Mouse (Mus musculus) stomach, embryonic 16.5 days (tissue): ENCODE measurements around the gene Arhgef3. TPM values are rescaled to one million over a fixed set of nuclear protein-coding genes. Genes with fewer than 3 reads are reported as not detected.

Source experiments
- ATAC-seq: fragments of 200-750 bp; cut with Nextera tagmentation; 2 replicates; pipeline ENCODE4 v1.8.0; 2017; ENCODE audit warnings: moderate number of reproducible peaks, moderate TSS enrichment; ENCODE audit not compliant: insufficient read depth, low FRiP score
- H3K27ac ChIP-seq: fragments of 300-500 bp; sonication (generic); 2 replicates; pipeline ENCODE4 v1.5.1; 2014; ENCODE audit warnings: low read length
- H3K27me3 ChIP-seq: fragments of 300-500 bp; sonication (generic); 2 replicates; pipeline ENCODE4 v1.6.1; 2014; ENCODE audit warnings: low read length, control low read depth, mixed read lengths; ENCODE audit not compliant: control insufficient read depth, insufficient read depth
- H3K36me3 ChIP-seq: fragments of 300-500 bp; sonication (generic); 2 replicates; pipeline ENCODE4 v1.6.1; 2014; ENCODE audit warnings: low read length; ENCODE audit not compliant: control insufficient read depth, insufficient read depth
- H3K4me1 ChIP-seq: fragments of 300-500 bp; sonication (generic); 2 replicates; pipeline ENCODE4 v1.6.1; 2014; ENCODE audit warnings: low read length, control low read depth, mixed read lengths; ENCODE audit not compliant: control insufficient read depth, insufficient read depth
- H3K4me2 ChIP-seq: fragments of 300-500 bp; sonication (generic); 2 replicates; pipeline ENCODE4 v1.6.1; 2014; ENCODE audit warnings: low read depth, low read length, mixed read lengths
- H3K4me3 ChIP-seq: fragments of 300-500 bp; sonication (generic); replicated peaks from 2 replicates; pipeline ENCODE4 v1.5.1; 2014; ENCODE audit warnings: mild to moderate bottlenecking, low read length
- H3K9ac ChIP-seq: fragments of 300-500 bp; sonication (generic); 2 replicates; pipeline ENCODE4 v1.6.1; 2014; ENCODE audit warnings: low read length
- H3K9me3 ChIP-seq: fragments of 300-500 bp; sonication (generic); replicated peaks from 2 replicates; pipeline ENCODE4 v1.6.1; 2016; ENCODE audit warnings: low read length, control low read depth; ENCODE audit not compliant: control insufficient read depth
- WGBS: fragments of 180-500 bp; shearing (Covaris S2); extraction: QIAGEN DNeasy Blood & Tissue Kit; methylation state at CpG from one replicate; pipeline ENCODE4 v1.1.7; 2014; 5-methylcytosine and 5-hydroxymethylcytosine counted together
- polyA plus RNA-seq: library from polyadenylated mRNA; unstranded; fragments of >200 nt; fragmentation: Nextera tagmentation; extraction: Ambion mirVana; gene quantifications from 2 replicates; pipeline ENCODE4 v1.2.1, GENCODE M21; 2015

Arhgef3 gene
- polyA plus RNA-seq, 1 experiment from 2014 or later: 20.9 TPM

- Histone ChIP-seq H3K9ac (no peak overlapping the region), H3K36me3 (no peaks in the 10 kb centered on the region), H3K4me2 (no peak overlapping the region), H3K9me3 (no peaks in the 10 kb centered on the region), H3K27ac (no peak overlapping the region), H3K27me3 (no peaks in the 10 kb centered on the region), H3K4me3 (no peak overlapping the region), H3K4me1 (no peaks in the 10 kb centered on the region)
- WGBS: 71% methylated on average over 1 of the region's 1 CpGs
- no peak for ATAC-seq
These were observed 151.9 kb downstream of the Arhgef3 start for GRCm38 (mm10) chr14:27266601-27267000.

- H3K4me3 ChIP-seq: no peak overlapping the region
These were observed 153.4 kb downstream of the Arhgef3 start for GRCm38 (mm10) chr14:27268137-27268536.

DNA sequence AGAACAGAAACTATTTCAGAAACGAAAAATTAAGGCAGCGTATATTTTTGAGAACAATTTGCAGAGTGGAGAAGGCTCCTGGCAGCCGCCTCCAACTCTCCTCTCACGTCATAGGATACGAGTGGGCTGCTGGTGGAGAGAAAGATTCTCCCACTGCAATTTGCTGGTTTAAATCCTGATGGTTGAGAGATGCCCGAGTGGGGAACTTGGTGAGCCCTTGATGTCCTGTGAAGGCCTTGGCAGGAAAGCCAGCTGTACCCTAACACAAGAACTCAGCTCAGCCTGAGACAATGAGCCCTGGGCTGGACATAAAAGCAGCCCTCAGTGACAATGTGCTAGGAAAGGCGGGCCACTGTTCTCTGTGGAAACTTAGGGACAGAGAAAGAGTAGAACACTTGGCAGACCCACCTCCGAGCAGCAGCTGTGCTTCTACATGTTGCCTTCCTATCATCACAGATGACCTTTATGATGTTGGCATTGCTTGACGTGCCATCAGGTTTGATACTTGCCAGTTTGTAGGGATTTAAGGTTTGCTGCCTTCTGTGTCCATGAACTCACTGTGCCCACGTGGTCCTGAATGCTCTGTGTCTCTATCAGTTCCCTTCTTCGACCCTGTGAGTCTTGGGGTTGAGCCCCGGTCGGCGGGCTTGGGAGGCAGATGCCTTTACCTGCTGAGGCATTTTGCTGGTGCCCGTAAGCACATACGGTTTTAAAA, 154.4 kb downstream of the Arhgef3 start:
- 84% methylated on average over 16 of the region's 16 CpGs for WGBS
- Histone ChIP-seq H3K36me3 (no peaks in the 10 kb centered on the region), H3K9me3 (no peaks in the 10 kb centered on the region), H3K4me2 (no peak overlapping the region), H3K4me1 (no peaks in the 10 kb centered on the region), H3K27ac (no peak overlapping the region), H3K9ac (no peak overlapping the region), H3K4me3 (no peak overlapping the region), H3K27me3 (no peaks in the 10 kb centered on the region)
- ATAC-seq: no peak

More at GRCm38 (mm10) chr14:27268137-27268536, 153.4 kb downstream of the Arhgef3 start:
- Histone ChIP-seq H3K9me3 (no peaks in the 10 kb centered on the region), H3K4me2 (no peak overlapping the region), H3K4me1 (no peaks in the 10 kb centered on the region), H3K36me3 (no peaks in the 10 kb centered on the region), H3K9ac (no peak overlapping the region), H3K27me3 (no peaks in the 10 kb centered on the region), H3K27ac (no peak overlapping the region)
- no peak for ATAC-seq
- WGBS: 72% methylated on average over 5 of the region's 5 CpGs

GRCm38 (mm10) chr14:27269836-27270235, 155.1 kb downstream of the Arhgef3 start:
- no peak overlapping the region for H3K9ac ChIP-seq
- H3K27me3 ChIP-seq: no peaks in the 10 kb centered on the region
- H3K4me3 ChIP-seq: no peak overlapping the region
- WGBS: 44% methylated on average over 4 of the region's 4 CpGs
- no peak overlapping the region for H3K27ac ChIP-seq
- H3K36me3 ChIP-seq: no peaks in the 10 kb centered on the region
- ATAC-seq: no peak
- no peak overlapping the region for H3K4me2 ChIP-seq
- no peaks in the 10 kb centered on the region for H3K4me1 ChIP-seq
- no peaks in the 10 kb centered on the region for H3K9me3 ChIP-seq

DNA sequence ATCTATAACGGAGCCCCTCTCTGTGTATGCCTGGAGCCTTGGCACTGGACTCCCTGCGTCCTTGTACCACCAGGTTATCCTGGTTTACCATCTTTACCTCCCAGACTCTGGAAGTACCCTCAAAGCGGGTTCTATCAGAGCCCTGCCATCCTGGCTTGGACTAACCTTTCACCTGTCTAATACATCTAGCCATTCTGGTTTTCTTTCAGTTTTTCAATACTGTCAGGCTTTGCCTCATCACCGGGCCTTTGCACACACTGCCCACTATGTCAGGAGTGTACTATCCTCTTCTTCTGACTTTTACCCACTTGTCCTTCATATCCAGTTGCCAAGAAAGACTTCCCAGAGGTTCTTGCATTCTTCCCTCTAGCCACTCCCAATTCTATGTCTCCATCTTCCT, 155.8 kb downstream of the Arhgef3 start:
- no peaks in the 10 kb centered on the region for H3K36me3 ChIP-seq
- H3K9me3 ChIP-seq: no peaks in the 10 kb centered on the region
- no peaks in the 10 kb centered on the region for H3K27me3 ChIP-seq
- no peak overlapping the region for H3K4me2 ChIP-seq
- no peak overlapping the region for H3K4me3 ChIP-seq
- ATAC-seq: no peak
- no peaks in the 10 kb centered on the region for H3K4me1 ChIP-seq
- H3K27ac ChIP-seq: no peak overlapping the region
- H3K9ac ChIP-seq: no peak overlapping the region
- 87% methylated on average over 4 of the region's 4 CpGs for WGBS

DNA sequence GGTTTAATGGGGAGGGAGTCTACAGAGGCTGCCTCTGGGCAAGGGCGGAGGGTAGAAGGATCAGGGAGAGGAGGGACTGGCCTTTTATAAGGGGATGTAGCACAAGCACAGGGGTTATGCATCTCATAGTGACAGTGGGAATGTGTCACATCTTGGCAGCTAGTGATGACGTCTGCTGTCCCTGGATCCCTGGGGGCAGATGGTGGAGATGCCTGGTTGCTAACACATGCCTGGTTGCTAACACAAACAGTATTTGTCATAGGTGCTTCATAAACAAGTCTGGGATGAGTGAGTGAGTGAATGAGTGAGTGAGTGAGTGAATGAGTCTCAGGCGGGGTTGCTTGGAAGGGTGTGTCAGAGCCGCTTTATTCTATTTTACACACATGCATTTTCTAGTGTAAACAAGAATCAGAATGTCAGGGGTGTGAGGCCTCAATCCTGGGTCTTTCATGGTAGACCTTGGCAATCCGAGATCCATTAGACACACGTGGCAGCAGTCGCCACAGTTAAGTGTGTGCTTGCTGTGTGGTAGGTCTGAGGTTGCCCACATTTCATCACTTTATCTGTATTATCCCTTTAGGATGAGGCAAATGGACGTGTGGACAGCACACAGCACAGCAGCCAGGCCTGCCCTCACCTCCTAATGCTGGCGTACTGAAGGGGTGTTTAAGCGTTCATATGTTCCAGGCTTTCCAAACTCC, 156.8 kb downstream of the Arhgef3 start:
- Histone ChIP-seq H3K4me3 (no peak overlapping the region), H3K9ac (no peak overlapping the region), H3K27ac (no peak overlapping the region), H3K36me3 (no peaks in the 10 kb centered on the region), H3K9me3 (no peaks in the 10 kb centered on the region), H3K27me3 (no peaks in the 10 kb centered on the region), H3K4me1 (no peaks in the 10 kb centered on the region), H3K4me2 (no peak overlapping the region)
- ATAC-seq: no peak
- 69% methylated on average over 10 of the region's 10 CpGs for WGBS

DNA sequence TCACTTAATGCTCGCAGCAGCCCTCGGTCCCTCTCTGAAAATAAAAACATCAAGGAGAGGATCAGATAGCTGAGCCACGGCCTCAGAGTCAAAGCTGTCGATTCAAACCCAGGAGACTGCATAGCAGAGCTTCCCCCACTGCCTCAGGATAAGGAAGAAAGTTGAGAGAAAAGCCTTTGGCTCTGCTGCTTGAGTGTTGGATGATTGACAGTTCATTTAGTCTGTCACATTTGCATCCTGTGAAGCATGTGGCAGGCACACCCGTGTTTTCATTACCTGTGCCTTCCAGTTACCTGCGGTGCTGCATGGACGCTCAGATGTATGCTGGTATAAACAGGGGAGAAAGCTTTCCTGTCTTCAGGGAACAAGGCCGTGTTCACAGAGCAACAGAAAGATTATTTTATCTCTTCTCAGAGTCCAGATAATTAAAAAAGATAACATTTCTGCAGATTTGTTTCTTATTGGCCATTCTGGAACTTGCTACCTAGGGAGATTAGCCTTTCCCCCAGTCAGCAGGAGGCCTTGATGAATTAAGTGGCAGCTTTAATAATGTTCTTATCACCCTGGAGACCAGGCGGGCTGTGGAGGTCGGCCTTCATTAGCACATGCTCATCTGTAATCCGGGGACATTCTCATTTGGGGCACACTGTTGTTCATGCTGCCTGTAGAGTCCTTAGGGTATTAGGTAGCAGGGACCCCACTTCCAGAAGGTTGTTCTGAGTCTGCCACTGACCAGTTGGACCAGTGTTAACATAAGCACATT, 157.6 kb downstream of the Arhgef3 start:
- ATAC-seq: no peak; the same call in 1 of the 2 replicates
- no peaks in the 10 kb centered on the region for H3K4me1 ChIP-seq
- H3K9ac ChIP-seq: no peak overlapping the region
- WGBS: 48% methylated on average over 11 of the region's 11 CpGs
- H3K27me3 ChIP-seq: no peaks in the 10 kb centered on the region
- H3K27ac ChIP-seq: no peak overlapping the region
- H3K4me2 ChIP-seq: no peak overlapping the region
- no peaks in the 10 kb centered on the region for H3K9me3 ChIP-seq
- H3K36me3 ChIP-seq: no peaks in the 10 kb centered on the region
- no peak overlapping the region for H3K4me3 ChIP-seq

DNA sequence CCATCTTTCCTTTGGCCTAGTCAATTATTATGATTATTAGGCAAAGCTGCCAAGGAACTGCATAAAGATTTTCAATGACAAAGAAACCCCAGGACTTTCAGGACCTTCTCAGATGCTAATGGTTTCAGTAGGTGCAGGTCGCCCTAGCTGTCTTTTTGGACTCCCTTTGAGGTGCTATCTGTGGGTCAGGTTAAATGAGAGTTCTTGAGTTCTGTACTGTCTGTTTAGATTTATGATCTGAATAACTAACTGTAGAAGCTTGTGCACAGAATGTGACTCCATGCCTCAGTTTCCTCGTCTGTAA, 158.1 kb downstream of the Arhgef3 start:
- H3K4me2 ChIP-seq: no peak overlapping the region
- no peaks in the 10 kb centered on the region for H3K36me3 ChIP-seq
- no peak overlapping the region for H3K27ac ChIP-seq
- H3K27me3 ChIP-seq: no peaks in the 10 kb centered on the region
- no peak for ATAC-seq
- no peak overlapping the region for H3K9ac ChIP-seq
- H3K4me3 ChIP-seq: no peak overlapping the region
- no peaks in the 10 kb centered on the region for H3K9me3 ChIP-seq
- H3K4me1 ChIP-seq: no peaks in the 10 kb centered on the region
- 83% methylated on average over 2 of the region's 2 CpGs for WGBS

GRCm38 (mm10) chr14:27273169-27273568, 158.5 kb downstream of the Arhgef3 start:
- Histone ChIP-seq H3K9ac (no peak overlapping the region), H3K27ac (no peak overlapping the region), H3K36me3 (no peaks in the 10 kb centered on the region), H3K27me3 (no peaks in the 10 kb centered on the region), H3K9me3 (no peaks in the 10 kb centered on the region), H3K4me2 (no peak overlapping the region), H3K4me1 (no peaks in the 10 kb centered on the region), H3K4me3 (no peak overlapping the region)
- no peak for ATAC-seq
